10 mouse cellular contexts compared by ENCODE assay signal in genomic region chr7:46103075-46103591, GRCm38 (mm10). TPM values are rescaled to one million over a fixed set of nuclear protein-coding genes. Genes with fewer than 3 reads are reported as not detected.
DNase-seq lines count a peak whose midpoint lies in the region; ATAC-seq and TF ChIP-seq lines count a peak whose summit lies in the region.
"Had no signal": no experiment of that assay in that cellular context is flagged by ENCODE, and none has a peak within 500 bp of the region (broad histone marks: within the 10 kb centered on the region; RNA-seq: fewer than 3 reads in every experiment).

No protein-coding gene starts in this region.

- no peak overlapping the region for H3K4me2 ChIP-seq in hindbrain, embryonic 14.5 days (replicated peaks)
- H3K4me2 ChIP-seq: limb, embryonic 15.5 days had no signal

- H3K4me3 ChIP-seq in cerebellum, adult 2 months (replicated peaks; ENCODE audit: insufficient read depth, low read depth, low read length) = no peak overlapping the region
- H3K4me3 ChIP-seq in hindbrain, embryonic 14.5 days (replicated peaks; ENCODE audit: low read length) = no peak overlapping the region
- H3K4me3 ChIP-seq: limb, embryonic 15.5 days had no signal

- no peak overlapping the region for H3K9ac ChIP-seq in hindbrain, embryonic 14.5 days
- H3K9ac ChIP-seq: limb, embryonic 15.5 days had no signal

- intact Hi-C loops in left cerebral cortex, postnatal 4 days (cut with DNase I) = loop anchor here (5.0 kb wide), 1 partner anchor 124 kb away; no protein-coding TSS in a partner anchor

- peak; percentile 70 for DNase-seq in cerebellum, adult 11-12 months
- no peak for DNase-seq in cerebellum, adult 11 months
- DNase-seq in cerebellum, adult 2 months = peak; percentile 62 to 67
- DNase-seq in hindbrain, embryonic 14.5 days (ENCODE audit: low spot score) = peak; percentile 70
- DNase-seq in left cerebral cortex, postnatal 4 days = peak; percentile 86
- no peak for DNase-seq in testis, postnatal 10 days (ENCODE audit: low spot score)
- no peak for DNase-seq in adrenal gland, adult (ENCODE audit: inconsistent age in 2 of 2, low spot score in 1 of 2)
- DNase-seq in adipocyte (ENCODE audit: low spot score) = no peak

- no peak for TF ChIP-seq CTCF in cerebellum, adult 2 months (IDR thresholded peaks at IDR 0.05; ENCODE audit: borderline replicate concordance, insufficient read depth, low read depth, low read length)

- ATAC-seq in hindbrain, embryonic 14.5 days (ENCODE audit: low FRiP score) = peak; percentile 23; the same call in 1 of the 2 replicates

- no peaks in the 10 kb centered on the region for H3K27me3 ChIP-seq in cerebellum, adult 2 months (ENCODE audit: control insufficient read depth, insufficient read depth, low read length)
- no peaks in the 10 kb centered on the region for H3K27me3 ChIP-seq in hindbrain, embryonic 14.5 days (ENCODE audit: control insufficient read depth, insufficient read depth, low read length)

- H3K9me3 ChIP-seq in hindbrain, embryonic 14.5 days (ENCODE audit: control insufficient read depth, low read length) = no peaks in the 10 kb centered on the region
- H3K9me3 ChIP-seq: limb, embryonic 15.5 days had no signal

- H3K4me1 ChIP-seq in cerebellum, adult 2 months (ENCODE audit: control insufficient read depth, insufficient read depth, low read length) = peaks cover 41% of the 10 kb centered on the region
- H3K4me1 ChIP-seq in hindbrain, embryonic 14.5 days (replicated peaks; ENCODE audit: control insufficient read depth, insufficient read depth, low read length) = peaks cover 8% of the 10 kb centered on the region

- H3K27ac ChIP-seq in cerebellum, adult 2 months (ENCODE audit: insufficient read depth, low read length) = no peak overlapping the region
- H3K27ac ChIP-seq in hindbrain, embryonic 14.5 days = peak overlapping the region; percentile 69
- H3K27ac ChIP-seq: limb, embryonic 15.5 days; macrophage had no signal

- no peak for TF ChIP-seq POLR2A in cerebellum, adult 2 months (IDR thresholded peaks at IDR 0.05; ENCODE audit: borderline replicate concordance, insufficient read depth, low read length)

- WGBS in cerebellum, adult 2 months = 17% methylated on average over 8 of the region's 8 CpGs
- WGBS in hindbrain, embryonic 14.5 days = 63% methylated on average over 8 of the region's 8 CpGs

- no peaks in the 10 kb centered on the region for H3K36me3 ChIP-seq in hindbrain, embryonic 14.5 days (replicated peaks; ENCODE audit: control insufficient read depth, insufficient read depth)
- H3K36me3 ChIP-seq: limb, embryonic 15.5 days had no signal

RNA-seq across cellular contexts. Expression of gene Kcnj11, which starts 2.6 kb away (rescaled TPM):
- 42.8 and 47.5 TPM in 2 replicates for polyA plus RNA-seq in cerebellum, adult 2 months (2012; rRNA removed)
- 1.2 and 1.5 TPM in 2 replicates for polyA plus RNA-seq in hindbrain, embryonic 14.5 days (2014; fragmentation: Nextera tagmentation; extraction: Ambion mirVana)
- total RNA-seq in left cerebral cortex, postnatal 4 days (2021) = 10 to 100 TPM; 11.8 to 12.8 TPM
- polyA plus RNA-seq: macrophage had no signal

Comparison
In these comparisons a context has a peak if more than half of its experiments do, and no peak if none do; other contexts are left out.
1. DNase-seq: peak in cerebellum, adult 11-12 months (single experiment), cerebellum, adult 2 months (2 of 2), hindbrain, embryonic 14.5 days (single experiment) and left cerebral cortex, postnatal 4 days (single experiment); none in cerebellum, adult 11 months (single experiment), testis, postnatal 10 days (single experiment), adrenal gland, adult (0 of 2) and adipocyte (single experiment).
2. RNA of gene Kcnj11, which starts 2.6 kb away (polyA plus RNA-seq): 42.8 to 47.5 TPM in cerebellum, adult 2 months; 1.2 to 1.5 TPM in hindbrain, embryonic 14.5 days; every median in the first group is over 10 times any median in the second.